Mouse (Mus musculus) urinary bladder, postnatal 4 days (tissue): ENCODE measurements around the gene Pitpnm2.
A peak's percentile ranks its signal among the peaks of the same experiment; 100 is the strongest.
"Not testable (repeated sequence)": the region's sequence is repeated elsewhere in the genome, so short reads cannot be mapped to it uniquely, and the experiment has no call there.

ENCODE experiments used
- DNase-seq, 2 experiments: peaks; one replicate each; pipeline ENCODE4 v3.0.0; 2021 to 2022; ENCODE audit warnings: low spot score in 2 of 2

Gene Pitpnm2

DNA sequence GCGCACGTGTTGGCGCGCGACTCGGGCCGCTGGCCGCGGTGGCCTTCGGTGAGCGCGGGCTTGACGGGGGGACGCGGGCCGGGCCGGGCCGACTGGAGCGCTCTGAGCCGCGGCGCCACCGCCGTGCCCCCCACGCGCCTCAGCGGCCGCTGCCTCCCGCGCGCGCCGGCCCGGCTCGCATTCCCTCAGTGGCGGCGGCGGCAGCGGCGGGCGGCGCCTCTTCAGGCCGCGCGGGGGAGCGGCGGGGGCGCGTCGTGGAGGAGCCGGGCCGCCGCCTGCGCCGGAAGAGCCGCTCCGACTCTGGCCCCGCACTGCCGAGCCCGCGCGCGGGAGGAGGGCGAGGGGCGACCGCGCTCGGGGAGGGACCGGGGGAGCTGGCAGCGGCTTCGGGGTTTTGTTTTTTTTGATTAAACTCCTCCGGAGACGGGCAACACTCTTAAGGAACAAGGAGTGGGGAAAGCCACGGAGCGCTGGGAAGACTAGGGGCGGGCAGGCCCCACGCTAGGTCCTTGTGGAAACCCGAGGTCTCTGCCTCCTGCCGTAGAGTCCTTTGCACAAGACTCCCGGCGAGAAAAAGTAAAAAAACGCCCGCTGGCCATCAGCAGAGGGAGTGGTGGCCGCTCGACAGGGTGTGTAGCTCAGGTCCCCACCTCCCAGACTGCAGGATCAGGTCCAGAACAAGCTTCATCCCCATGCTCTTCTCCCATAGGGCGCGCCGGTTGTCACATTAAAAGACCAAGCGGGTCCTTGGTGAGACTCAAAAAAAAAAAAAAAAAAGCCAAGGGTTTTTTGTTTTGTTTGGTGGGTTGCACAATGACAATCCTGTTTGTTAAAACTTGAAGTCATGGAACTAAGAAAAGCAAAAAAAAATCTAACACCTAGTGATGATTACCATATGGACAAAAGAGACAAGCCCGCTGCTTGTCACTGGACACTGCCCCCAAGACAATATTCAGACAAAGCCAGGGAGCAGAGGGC, at the start of gene Pitpnm2:
TSS of gene Pitpnm2 (minus strand) at position 147 of the 978 bp plus-strand sequence.
- peak in 1 of 2 experiments; percentile 40 for DNase-seq

GRCm38 (mm10) chr5:124299307-124299706, 49.7 kb upstream of the Pitpnm2 start:
- DNase-seq: not testable (repeated sequence)

DNA sequence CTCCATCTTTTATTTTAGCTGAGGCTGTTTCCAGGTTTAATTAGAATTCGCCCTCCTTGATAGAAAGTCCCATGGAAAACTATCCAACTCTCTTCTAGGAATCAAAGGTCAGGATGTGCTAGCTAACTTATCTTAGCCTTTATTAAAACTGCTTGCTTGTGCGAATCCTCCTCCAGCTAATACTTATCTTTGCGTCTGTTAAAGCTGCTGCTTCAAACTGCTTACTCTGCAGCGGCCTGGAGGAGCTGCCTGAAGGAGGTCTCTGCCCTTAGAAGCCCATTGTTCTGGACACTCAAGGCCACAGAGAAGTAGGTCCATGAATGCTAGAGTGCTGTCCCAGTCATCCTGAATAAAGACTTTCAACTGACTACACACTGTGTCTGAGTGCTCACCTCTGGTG, 46.9 kb upstream of the Pitpnm2 start:
- DNase-seq: no peak

GRCm38 (mm10) chr5:124293967-124294366, 44.4 kb upstream of the Pitpnm2 start:
- no peak for DNase-seq

- no peak for DNase-seq
These were observed 40.7 kb upstream of the Pitpnm2 start for GRCm38 (mm10) chr5:124290216-124290615.

- DNase-seq: no peak
These were observed 38.2 kb upstream of the Pitpnm2 start for GRCm38 (mm10) chr5:124287616-124288247.

GRCm38 (mm10) chr5:124284330-124284729, 34.8 kb upstream of the Pitpnm2 start:
- DNase-seq: no peak

- DNase-seq: no peak
These were observed 33.3 kb upstream of the Pitpnm2 start for GRCm38 (mm10) chr5:124282854-124283253.

DNA sequence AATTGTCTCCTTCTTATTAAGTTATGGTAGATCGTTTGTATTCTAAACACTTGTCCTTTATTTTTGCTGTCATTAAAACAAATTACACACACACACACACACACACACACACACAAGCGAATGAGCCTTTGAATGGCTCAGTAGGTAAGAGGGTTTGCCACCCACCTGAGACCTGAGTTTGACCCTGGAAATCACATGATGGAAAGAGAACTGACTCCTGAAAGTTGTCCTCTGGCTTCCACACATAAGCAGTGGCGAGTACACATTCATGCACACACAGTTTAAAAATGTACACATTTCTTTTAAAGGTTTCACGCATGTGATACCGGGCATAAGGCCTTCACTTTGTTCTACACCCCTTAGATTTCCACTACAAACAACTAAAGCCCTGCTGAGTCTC, 20.7 kb upstream of the Pitpnm2 start:
- DNase-seq: no peak

DNA sequence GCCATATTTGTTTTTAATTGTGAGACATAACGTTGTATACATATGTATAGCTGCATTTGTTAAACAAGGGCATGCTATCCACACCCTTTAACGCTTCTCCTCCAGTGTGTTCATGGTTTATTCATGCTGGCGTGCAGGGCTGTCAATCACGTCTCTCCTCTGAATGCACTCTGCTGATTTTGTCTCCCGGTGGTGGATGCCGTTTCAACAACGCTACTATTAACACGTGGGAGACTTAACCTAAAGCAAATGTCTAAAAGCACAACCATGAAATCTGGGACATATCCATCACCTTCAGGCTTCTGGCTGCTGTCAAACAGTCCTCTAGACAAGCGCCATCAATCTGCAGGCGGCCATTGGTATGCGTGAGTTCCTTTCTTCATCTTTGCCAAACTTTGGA, 20.1 kb upstream of the Pitpnm2 start:
- no peak for DNase-seq

DNA sequence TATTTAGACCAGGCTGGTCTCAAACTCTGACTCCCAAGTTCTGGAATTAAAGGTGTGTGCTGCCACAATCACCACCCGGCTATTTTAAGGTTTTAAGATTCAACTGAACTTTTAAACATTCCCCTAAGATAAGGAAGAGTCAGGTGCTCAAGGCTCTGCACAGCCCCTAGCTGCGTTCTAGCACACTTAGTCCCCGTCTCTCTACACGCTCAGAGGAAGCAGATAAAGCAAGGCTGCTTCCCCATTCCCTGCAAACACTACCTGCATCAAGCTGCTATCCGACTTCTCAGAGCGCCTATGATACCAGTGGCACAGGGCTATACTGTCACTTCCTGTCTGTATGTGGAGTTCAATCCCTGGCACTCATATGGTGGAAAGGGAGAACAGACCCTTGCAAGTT, 18.1 kb upstream of the Pitpnm2 start:
- DNase-seq: no peak

GRCm38 (mm10) chr5:124266821-124267220, 17.3 kb upstream of the Pitpnm2 start:
- DNase-seq: no peak

DNA sequence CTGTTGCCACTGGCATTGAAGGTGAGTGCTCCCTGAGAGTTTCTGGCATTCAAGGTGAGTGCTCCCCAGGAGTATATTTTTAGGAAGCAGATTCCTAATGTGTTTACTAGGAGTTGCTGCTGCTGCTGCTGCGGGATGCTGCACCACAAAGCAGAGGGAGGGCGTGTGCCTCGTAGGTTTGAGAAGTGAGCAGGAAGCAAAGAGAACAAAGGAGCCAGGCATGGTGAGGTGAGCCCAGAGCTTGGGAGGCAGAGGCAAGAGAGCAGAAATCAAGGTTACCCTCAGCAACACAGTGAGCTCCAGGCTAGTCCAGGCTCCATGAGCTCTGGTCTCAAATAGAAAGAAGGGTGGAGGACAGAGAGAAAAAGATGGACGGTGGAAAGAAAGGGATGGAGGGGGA, 13.7 kb upstream of the Pitpnm2 start:
- no peak for DNase-seq

DNA sequence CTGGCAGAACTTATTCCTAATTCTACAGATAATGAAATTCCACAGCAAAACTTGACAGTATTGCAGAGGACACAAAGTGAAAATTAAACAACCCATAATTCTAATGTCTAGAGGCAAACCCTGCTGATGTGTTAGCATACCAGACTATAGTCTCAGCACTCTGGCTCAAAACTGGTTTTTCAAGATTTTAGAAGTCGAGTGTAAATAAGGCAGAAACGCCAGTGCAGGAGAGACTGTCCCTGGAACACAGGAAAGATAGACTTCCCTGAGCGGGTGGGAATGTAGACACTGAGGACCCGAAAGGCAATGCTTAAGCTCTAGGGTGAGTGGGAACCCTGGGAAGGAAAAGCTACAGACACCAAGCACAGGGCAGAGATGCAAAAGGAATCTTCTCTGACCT, 12.5 kb upstream of the Pitpnm2 start:
- DNase-seq: no peak

DNA sequence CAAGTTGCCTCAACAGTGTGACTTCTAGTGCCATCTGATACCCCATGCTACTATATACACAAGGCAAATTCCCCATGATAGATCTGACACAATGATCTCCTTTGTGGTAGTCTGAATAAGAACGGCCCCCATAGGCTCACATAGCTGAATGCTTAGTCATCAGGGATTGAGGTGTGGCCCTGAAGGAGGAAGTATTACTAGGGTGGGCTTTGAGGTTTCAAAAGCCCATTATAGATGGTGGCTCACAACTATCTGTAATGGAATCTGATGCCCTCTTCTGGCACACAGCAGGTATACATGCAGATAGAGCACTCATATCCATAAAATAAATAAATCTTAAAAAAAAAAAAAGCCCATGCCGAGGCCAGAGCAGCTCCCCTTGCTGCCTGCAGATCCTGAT, 9.6 kb upstream of the Pitpnm2 start:
- DNase-seq: no peak

GRCm38 (mm10) chr5:124258026-124258425, 8.5 kb upstream of the Pitpnm2 start:
- no peak for DNase-seq

- no peak for DNase-seq
These were observed 5.6 kb upstream of the Pitpnm2 start for GRCm38 (mm10) chr5:124255141-124255540.

- DNase-seq: no peak
These were observed 4.0 kb upstream of the Pitpnm2 start for GRCm38 (mm10) chr5:124253555-124253954.

GRCm38 (mm10) chr5:124252580-124253320, 3.2 kb upstream of the Pitpnm2 start:
- DNase-seq: no peak

DNA sequence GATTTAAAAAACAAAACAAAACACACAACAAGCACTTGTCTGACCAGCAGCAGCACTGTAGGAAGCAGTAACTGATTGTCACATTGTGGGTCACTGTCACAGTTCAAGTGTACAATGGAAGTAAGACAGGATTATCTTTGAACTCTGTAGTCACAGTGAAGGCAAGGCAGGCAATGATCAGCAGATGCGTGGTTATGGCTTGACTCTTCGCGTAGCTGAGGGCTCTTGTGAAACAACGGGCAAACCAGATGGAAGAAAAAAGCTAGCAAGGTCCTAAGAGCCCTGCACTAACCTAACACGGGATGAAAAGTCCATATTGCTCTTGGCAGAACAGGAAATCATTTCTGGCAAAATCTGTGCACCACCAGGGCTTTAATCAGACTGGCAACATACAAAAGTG, 1.5 kb upstream of the Pitpnm2 start:
- no peak for DNase-seq

- DNase-seq: peak in 1 of 2 experiments; percentile 60
These were observed 531 bp downstream of the Pitpnm2 start for GRCm38 (mm10) chr5:124248845-124249613.
